Mouse (Mus musculus): ENCODE measurements around the gene Pla2g4f. TPM values are rescaled to one million over a fixed set of nuclear protein-coding genes. Genes with fewer than 3 reads are reported as not detected.

The Pla2g4f gene
- polyA plus RNA-seq, 1 experiment, result 0.10 TPM

- Histone ChIP-seq H3K4me1 (ENCODE audit: control insufficient read depth, insufficient read depth, low read length) (no peaks in the 10 kb centered on the region), H3K4me3 (ENCODE audit: insufficient read depth, low read length) (no peak overlapping the region), H3K27ac (ENCODE audit: insufficient read depth, low read length) (no peak overlapping the region)
- TF ChIP-seq CTCF (IDR thresholded peaks at IDR 0.05; ENCODE audit: extremely low read depth, insufficient read depth, low read length), result no peak
- TF ChIP-seq POLR2A (IDR thresholded peaks at IDR 0.05; ENCODE audit: extremely low read depth, insufficient read depth, low read length), result no peak
Observed at GRCm38 (mm10) chr2:120256259-120256658, 57.7 kb downstream of the Pla2g4f start.

DNA sequence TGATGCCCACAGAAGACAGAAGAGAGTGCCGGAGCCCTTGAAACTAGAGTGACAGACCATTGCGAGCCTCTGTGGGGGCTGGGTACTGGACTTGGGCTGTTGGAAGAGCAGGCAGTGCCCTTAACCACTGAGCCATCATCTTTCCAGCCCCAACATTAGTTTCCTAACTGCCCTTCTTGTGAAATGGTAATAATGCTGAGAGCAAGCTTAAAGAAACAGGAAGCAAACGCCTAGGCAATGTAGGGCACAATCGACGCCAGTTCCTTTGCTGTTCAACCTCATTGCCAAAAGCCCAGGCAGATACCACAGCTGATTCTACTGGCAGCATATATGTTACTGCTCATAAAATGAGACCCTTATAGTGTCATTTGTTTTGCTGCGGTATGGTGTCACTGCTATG, 61.3 kb downstream of the Pla2g4f start:
- TF ChIP-seq POLR2A (IDR thresholded peaks at IDR 0.05; ENCODE audit: extremely low read depth, insufficient read depth, low read length) (no peak), CTCF (IDR thresholded peaks at IDR 0.05; ENCODE audit: extremely low read depth, insufficient read depth, low read length) (no peak)
- Histone ChIP-seq H3K27ac (ENCODE audit: insufficient read depth, low read length) (no peak overlapping the region), H3K4me1 (ENCODE audit: control insufficient read depth, insufficient read depth, low read length) (no peaks in the 10 kb centered on the region), H3K4me3 (ENCODE audit: insufficient read depth, low read length) (no peak overlapping the region)

Other genes with a start within 250 kb of the Pla2g4f start
- 9.1 and 10.6 TPM in 2 replicates for gene Ehd4, start 159.6 kb downstream of the Pla2g4f start, polyA plus RNA-seq (2012; rRNA removed)
- 17.2 and 20.5 TPM in 2 replicates for gene Pla2g4e, start 68.8 kb downstream of the Pla2g4f start, polyA plus RNA-seq (2012; rRNA removed)
- gene Pla2g4d, start 25.0 kb downstream of the Pla2g4f start, polyA plus RNA-seq (2012; rRNA removed), result 0.04 TPM in 2 replicates
- gene Vps39, start 39.0 kb upstream of the Pla2g4f start, polyA plus RNA-seq (2012; rRNA removed), result 56.5 and 58.2 TPM in 2 replicates
- gene Ganc, start 89.7 kb upstream of the Pla2g4f start, polyA plus RNA-seq (2012; rRNA removed), result 10.7 and 11.3 TPM in 2 replicates
- 22.4 and 24.4 TPM in 2 replicates for gene Tmem87a, start 89.9 kb upstream of the Pla2g4f start, polyA plus RNA-seq (2012; rRNA removed)
- gene Capn3, start 141.9 kb upstream of the Pla2g4f start, polyA plus RNA-seq (2012; rRNA removed), result 4.9 and 7.5 TPM in 2 replicates
- gene Zfp106, start 249.7 kb upstream of the Pla2g4f start, polyA plus RNA-seq (2012; rRNA removed), result 76.6 and 77.9 TPM in 2 replicates

Measured in cortical plate, adult 2 months (tissue).